Mouse (Mus musculus) adrenal gland, adult 8-10 months (tissue): Measurements from ENCODE around the gene Eno3. TPM values are rescaled to one million over a fixed set of nuclear protein-coding genes. Genes with fewer than 3 reads are reported as not detected.

ENCODE experiments used
- DNase-seq: peaks from one replicate; pipeline ENCODE4 v3.0.0; 2022
- total RNA-seq, 4 experiments: library from RNA; stranded (reverse); gene quantifications; 2 replicates each; pipeline ENCODE4 v1.2.4; 2022

The Eno3 gene
- total RNA-seq: 10 to 100 TPM; 39.4 to 66.5 (median 54.7) TPM

DNA sequence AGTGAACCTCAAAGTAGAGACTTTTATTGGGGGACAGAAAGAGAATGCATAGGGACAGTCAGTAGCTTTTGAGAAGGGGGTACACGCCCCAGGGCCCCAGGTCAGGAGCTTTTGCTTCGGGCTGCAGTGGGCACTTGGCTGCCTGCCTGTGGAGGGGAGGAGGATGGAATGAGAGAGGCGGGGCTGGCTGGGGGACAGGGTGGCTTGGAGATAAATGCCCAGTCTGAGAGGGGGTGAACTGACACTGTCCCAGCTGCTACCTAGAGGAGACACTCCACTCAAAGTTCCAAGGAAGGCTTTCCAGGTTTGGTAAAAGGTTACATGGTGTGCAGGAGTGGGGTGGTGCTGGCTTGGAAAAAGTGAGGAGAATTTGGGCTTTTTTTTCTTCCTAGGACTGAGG lies at the start of gene Eno3:
Gene Eno3, plus strand, starts transcription at position 239 of the 400 bp plus-strand sequence.
- DNase-seq: no peak

DNA sequence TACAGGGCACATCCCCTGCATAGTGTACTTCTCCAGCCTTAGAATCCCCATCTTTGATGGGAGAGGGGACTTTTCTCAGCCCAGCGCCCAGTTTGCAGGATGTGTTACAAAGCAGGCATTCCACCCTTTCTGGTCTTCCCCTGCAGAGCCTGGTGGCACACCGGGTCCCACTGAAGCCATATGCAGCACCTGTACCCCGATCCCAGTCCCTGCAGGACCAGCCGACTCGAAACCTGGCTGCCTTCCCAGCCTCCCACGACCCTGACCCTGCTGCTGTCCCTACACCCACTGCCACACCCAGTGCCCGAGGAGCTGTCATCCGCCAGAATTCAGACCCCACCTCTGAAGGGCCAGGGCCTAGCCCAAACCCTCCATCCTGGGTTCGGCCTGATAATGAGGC lies 49.4 kb upstream of the Eno3 start:
- DNase-seq: no peak

DNA sequence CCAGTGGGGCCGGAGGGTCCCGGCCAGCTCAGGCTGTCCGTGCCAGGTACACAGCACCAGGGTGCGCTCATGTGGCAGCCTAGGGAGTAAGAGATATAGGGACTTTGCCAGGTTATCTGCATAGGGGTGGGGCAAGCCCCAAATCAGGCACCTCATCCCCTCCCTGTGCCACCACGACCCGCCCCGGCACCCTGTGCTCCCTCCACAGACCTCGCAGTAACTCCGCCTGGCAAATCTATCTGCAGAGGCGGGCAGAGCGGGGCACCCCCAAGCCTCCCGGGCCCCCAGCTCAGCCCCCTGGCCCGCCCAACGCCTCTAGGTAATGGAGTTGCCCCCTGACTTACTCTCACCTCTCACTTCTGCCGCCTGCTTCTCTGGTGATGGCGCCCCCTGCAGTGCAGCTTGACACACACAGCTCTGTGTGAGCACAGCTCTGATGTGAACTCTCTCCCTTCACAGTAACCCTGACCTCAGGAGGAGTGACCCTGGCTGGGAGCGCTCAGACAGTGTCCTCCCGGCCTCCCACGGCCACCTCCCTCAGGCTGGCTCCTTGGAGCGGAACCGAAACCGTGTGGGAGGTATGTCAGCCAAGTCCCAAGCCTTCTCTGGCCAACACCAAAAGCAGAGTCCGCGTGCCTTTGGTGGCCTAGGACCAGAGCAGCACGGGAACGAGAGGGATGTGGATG lies 48.5 kb upstream of the Eno3 start:
- no peak for DNase-seq

DNA sequence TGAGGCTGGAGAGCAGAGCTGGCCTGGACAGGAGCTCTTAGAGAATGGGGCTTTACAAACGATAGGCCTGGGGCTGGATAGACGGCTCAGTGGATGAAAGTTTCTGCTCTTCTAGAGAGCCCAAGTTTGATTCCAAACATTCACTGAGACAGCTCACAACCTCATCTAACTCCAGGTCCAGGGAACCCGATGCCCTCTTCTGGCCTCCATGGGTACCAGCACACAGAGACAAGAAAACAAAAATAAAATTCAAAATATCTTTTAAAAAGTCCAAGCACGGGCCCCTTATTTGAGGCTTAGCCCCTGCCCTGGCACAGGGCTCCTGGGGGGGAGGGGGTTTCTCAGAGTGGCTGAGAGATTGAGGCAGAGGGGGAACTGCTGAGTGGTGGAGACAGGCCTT lies 46.2 kb upstream of the Eno3 start:
- no peak for DNase-seq

DNA sequence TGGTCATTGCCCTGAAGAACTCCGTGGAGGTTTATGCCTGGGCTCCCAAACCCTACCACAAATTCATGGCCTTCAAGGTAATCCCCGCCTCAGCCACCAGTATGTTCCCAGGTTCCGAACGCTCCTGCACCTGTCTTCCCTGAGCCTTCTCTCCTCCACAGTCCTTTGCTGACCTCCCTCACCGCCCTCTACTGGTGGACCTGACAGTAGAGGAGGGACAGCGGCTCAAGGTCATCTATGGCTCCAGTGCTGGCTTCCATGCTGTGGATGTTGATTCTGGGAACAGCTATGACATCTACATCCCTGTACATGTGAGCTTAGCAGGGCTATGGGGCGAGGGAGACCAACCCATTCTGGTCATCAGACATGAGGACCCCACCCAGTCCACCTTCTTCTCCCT lies 44.5 kb upstream of the Eno3 start:
- DNase-seq: no peak

DNA sequence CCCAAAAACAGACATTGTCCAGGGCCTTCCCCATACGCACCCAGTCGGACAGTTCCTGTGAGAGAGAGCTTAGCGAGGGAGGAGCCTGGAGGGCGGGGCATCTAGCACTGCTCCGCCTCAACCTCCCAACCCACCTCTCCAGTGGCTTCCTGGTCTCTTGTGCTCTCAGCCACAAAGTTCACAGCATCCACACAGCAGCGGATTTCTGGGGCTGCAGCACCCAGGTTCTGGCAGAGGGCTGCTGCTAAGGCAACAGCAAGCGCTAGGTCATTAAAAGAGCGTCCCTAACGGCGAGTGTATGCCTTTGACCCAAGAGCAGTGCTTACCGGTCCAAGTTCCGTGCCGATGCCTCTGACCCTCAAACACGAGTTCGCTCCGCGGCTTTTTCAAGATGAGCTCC lies 41.9 kb upstream of the Eno3 start:
- DNase-seq: peak; percentile 53

DNA sequence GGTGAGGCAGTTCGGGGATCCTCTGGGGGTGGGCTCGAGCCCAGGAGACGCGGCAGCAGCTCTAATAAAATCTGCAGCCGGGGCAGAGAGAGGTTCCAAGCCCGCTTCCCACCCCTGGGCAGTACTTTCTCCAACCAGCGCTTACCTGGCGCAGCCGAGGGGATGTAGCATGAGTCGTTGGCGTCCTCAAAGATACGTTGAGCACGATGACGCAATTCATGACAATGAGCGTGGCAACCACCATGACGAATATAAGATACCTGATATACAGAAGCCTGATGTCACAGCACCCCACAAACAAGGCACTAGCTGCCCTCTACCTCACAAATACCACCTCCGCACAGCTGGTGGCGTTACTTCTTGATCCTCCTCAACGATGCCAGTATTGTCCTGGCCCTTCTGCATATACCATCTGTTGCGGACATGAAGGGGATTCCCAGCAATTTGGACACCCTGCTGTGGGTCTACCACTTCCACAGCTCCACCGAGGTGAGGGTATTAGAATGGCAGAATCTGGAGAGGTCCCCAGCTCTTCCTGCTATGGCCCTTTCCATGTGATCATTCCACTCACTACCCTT lies 41.4 kb upstream of the Eno3 start, which contains the start of gene 4930544D05Rik:
Gene 4930544D05Rik, plus strand, starts transcription at position 333 of the 578 bp plus-strand sequence.
- DNase-seq: no peak

DNA sequence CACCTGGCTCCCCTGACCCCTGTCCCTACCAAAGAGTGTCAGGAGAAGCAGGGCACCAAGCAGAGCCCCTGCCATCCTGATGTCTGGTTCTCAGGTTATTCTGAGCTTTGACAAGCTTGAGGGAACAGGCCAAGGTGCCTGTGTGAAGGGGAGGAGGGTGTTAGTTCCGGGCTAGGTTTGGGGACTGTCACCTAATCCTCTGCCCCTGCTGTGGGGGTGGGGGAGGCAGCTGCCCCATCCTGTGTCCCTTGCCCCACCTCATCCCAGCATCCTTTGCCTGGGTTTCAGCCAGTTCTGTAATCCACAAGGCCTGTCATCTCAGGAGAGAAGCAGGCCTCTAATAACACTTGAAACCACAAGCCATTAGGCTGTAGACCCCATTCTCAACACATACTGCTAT lies 37.9 kb upstream of the Eno3 start, which contains the start of gene Chrne:
Gene Chrne, minus strand, starts transcription at position 116 of the 400 bp plus-strand sequence.
- DNase-seq: no peak

DNA sequence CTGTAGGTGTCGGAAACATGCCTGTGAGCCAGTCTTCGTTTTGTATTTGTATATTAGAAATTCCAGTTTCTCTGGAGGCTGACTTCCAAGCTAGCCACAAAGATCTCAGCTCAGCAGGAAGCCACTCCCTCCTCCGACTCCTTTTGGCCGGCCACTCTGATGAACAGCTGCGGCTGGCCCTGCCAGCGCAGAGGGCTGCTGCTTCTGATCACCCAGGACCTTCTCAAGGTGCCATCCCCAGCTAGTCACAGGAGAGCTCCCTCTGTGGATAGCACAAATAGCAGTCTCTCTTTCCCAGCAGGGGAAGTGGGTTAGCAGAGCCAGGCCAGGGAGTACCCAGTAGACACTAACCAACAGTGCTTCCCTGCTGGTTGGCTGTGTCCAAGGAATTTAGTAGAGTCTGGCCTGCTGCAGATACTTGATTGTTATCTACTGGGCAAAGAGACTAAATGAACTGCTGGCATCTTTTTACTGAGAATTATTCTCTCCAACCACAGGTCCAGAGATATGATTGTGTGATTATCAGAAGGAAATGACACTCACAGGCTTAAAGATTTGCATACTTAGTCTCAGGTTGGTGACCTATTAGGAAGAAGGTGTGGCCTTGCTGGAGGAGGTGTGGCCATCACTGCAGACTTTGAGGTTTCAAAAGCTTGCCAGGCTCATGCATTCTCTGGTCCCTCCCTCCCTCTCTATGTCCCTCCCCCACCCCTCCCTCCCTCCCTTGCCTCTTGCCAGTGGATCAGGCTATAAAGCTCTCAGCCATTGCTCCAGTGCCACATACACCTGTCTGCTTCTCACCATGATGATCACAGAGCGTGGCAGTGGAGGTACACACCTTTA lies 34.8 kb upstream of the Eno3 start:
- DNase-seq: no peak

DNA sequence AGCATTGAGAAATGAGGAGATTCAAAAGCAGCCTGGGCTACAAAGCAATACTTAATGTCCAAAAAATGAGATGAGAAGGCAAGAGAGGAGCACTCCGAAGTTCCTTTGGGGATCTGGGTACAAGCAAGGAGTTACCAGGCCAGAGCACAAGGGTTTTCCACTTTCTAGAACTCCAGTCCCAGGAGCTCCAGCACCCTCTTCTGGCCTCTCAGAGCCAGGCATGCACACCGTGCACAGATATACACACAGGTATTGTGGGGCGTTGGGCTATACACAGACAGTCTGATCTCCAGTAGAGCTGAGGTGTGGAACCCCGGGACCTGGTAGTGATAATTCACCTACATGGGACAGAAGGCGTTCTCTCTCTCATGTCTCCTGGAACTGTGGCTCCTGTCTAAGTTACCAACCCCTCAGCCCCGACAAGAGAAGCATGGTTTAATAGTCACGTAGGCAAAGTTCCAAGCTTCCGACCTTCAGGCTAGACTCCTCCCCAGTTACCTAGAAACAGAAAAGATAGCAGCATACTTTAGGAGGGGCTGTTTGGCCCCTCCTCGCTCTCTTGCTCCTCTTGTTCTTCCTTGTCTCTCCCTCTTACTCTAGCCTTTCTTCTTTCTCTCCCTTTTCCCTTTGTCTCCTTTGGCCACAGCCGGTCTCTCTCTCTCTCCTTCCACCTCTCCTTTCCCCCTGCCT lies 33.8 kb upstream of the Eno3 start:
- no peak for DNase-seq

DNA sequence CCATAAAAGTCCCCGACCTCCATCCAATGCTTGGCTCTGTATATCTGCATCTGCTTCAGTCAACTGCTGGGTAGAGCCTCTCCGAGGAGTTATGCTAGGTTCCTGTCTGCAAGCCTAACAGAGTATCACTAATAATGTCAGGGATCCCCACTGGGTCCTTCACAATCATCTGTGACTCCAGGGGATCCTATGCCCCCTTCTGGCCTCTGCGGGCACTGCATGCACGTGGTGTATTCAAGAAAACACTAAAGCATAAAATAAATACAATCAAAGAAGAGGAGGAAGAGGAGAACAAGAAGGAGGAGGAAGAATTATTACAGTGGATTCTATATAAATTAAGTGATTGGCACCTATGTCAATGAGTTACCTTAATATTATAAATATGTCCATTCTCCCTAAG lies 31.5 kb upstream of the Eno3 start:
- no peak for DNase-seq

DNA sequence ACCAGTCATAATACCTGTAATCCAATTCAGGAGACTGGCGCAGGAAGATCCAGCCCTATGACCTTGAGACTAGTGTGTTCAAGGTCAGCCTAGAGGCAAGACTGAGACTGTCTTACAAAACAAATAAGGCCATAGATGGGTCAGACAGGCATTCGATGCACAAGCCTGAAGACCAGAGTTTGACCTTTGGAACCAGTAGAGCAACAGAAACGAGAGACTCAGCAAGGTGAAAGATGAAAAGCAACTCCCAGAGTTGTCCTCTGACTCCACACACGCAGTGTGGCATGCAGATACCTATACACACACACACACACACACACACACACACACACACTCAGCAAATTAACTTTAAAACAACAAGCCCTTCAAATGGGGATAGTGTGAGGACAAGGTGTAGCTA lies 30.1 kb upstream of the Eno3 start:
- DNase-seq: no peak

DNA sequence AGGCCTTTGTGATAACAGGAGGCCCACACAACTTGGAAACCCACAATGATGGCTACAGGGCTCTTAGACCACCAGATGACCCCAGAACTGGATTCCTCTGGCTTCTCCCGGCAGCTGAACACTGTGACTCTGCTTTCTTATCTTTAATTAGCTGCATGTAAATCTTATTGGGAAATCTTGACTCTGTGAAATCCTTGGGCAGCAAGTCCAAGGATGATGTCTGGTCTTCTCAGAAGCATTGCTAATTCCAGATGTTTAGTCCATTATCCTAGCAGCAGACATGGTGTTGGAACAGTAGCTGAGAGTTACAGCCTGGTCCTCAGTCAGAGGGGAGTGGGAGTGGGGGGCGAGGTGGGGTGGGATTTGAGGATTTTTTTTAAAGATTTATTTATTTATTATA lies 28.6 kb upstream of the Eno3 start:
- DNase-seq: no peak

DNA sequence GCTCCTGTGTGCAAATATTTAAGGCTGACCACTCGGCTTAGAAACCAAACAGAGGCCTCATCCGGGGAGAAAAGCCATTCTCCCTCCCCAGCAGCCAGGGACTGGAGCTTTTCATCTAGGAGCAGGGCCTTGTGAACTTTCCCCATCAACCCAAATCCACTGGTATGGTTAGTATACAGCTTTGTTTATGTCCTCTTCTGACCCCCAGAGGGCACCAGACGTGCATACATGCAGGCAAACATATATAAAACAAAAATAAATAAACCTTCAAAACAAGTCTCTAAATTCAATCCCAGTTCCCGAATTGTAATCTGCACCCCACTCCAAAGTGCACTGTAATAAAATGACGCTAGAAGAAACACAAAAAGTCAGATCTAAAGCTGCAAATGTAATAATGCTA lies 27.4 kb upstream of the Eno3 start:
- no peak for DNase-seq

DNA sequence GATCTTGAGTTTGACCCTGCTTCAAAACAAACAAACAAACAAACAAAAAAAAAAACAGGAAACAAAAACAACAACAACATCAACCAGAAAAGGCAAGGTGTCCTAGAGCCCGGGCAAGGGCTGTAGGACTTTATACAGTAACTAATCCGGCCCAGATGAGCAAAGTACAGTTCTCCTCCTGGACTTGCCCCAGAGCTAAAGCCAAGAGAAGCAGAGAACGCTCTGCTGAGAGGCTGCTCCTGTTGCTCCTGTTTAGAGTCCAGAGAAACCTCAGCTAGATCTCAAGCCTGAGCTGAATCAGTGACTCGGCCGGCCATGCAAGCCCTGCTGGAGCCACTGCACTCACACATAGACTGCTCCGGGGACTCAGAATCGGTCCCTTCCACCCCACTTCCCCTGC lies 26.9 kb upstream of the Eno3 start:
- DNase-seq: no peak

DNA sequence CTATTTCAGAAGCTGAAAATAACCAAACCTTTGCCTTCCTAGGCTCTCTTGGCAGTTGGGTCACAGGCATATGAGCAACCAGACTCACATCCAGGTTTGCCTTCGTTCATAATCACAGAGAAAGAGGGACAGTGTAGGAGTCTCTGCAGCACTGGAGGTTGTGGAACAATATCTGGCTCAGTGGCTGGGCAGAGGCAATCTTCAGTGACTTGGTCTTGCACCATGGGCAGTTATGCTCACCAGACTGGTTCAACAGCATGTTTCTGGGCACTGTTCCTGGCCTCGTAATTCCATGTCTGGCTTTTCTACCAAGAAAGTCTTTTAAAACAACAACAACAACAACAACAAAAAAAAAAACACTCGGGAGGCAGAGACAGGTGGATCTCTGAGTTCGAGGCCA lies 21.4 kb upstream of the Eno3 start:
- no peak for DNase-seq

DNA sequence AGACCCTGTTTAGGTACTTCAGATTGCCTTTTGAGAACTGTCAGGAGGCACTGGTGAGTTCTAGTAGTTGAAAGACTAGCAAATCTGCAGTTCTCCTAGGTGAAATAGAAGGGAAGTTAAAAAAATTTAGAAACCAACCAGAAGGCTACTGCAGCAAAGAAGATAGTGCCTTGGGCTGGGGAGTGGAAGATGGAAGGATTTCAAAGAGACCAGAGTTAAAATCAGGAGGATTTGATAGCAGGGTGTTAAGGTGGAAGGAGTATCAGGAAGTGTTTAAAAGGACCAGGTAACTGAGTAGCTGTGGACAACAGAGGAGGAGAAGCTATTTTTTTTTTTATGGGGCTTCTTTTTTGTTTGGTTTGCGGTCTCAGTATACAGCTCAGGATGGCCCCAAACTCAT lies 19.2 kb upstream of the Eno3 start:
- no peak for DNase-seq

DNA sequence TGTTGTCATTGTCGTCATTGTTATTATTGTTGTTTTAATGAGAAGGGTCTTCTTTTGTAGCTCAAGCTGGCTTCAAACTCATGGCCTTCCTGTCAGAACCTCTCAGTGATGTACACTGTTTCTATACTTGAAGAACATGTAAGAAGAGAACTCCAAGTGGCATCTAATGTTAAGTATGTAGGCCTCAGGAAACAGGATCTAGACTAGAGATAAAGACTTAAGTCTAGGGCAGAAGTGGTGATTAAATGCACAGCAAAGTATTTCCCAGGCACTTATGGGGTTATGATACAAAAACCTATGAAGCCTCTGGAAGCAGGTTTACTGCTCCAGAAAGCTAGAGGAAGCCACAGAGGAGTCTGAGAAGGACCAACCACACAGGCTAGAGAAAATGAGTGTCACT lies 18.7 kb upstream of the Eno3 start:
- DNase-seq: no peak

DNA sequence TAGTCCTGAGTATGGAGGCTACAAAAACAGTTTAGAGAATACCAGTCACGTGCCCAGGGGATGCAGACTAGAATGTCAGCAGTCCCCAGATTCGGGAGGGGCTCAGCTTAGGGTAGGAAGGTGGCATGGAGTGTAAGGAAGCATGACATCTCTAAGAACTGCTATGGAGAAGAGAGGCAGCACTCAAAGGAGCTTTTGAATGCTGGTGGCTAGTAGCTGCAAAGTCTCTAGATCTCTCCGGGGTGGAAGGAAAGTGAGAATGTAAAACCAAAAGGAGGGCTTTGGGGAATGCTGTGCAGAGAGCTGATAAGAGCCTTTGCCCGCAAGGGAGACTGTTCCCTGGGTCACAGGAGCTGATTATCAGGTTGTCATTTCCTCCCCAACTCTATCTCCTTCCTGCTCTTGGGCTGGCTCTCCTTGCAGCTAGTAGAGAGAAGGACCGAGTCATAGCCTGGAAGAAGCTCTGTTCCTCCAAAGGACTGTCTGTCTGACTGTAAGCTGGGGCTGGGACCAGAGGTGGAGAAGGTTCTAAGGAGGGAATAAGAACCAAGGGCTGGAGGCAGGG lies 18.2 kb upstream of the Eno3 start, which contains the start of gene Gp1ba:
Gene Gp1ba, plus strand, starts transcription at position 409 of the 565 bp plus-strand sequence.
- DNase-seq: no peak

DNA sequence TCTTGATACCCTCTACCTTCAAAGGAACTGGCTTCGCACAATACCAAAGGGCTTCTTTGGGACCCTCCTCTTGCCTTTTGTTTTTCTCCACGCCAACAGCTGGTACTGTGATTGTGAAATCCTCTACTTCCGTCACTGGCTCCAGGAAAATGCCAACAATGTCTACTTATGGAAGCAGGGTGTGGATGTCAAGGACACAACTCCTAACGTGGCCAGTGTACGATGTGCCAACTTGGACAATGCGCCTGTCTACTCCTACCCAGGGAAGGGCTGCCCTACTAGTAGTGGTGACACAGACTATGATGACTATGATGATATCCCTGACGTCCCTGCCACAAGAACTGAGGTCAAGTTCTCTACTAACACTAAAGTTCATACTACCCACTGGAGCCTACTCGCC lies 17.0 kb upstream of the Eno3 start:
- no peak for DNase-seq

DNA sequence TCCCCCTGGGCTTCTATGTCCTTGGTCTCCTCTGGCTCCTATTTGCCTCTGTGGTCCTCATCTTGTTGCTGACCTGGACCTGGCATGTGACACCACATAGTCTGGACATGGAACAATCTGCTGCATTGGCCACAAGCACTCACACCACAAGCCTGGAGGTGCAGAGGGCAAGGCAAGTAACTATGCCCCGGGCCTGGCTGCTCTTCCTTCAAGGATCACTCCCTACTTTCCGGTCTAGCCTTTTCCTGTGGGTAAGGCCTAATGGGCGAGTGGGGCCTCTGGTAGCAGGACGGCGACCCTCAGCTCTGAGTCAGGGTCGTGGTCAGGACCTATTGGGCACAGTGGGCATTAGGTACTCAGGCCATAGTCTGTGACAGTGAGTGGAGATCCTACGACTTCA lies 15.8 kb upstream of the Eno3 start:
- DNase-seq: no peak

DNA sequence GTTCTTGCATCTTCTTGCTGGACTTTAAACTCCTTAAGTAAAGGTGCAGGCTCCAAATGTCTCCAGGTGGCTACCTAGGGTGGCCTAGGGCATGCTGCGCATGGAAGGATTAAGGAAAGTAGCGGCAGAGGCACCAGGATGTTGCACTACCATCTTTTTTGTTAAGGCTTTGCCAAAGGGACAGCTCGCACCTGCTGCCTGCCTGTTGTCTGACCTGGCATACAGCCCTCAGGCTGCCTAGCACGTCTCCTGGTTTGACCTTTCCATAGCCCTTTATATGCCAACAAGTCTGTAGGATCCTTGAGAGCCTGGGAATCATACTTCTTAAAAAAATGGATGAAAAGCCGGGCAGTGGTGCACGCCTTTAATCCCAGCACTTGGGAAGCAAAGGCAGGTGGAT lies 14.0 kb upstream of the Eno3 start:
- no peak for DNase-seq
